Mouse (Mus musculus) ES-E14 (cell line): ENCODE data around the gene BC035044.

ENCODE experiments used
- CHD2 ChIP-seq: IDR thresholded peaks from 2 replicates; pipeline ENCODE4 v1.6.1; 2014; ENCODE audit warnings: mild to moderate bottlenecking, low read depth, low read length, inconsistent platforms
- MAFK ChIP-seq: IDR thresholded peaks from 2 replicates; pipeline ENCODE4 v1.6.1; 2014; ENCODE audit warnings: mild to moderate bottlenecking, low read depth, low read length, inconsistent platforms; ENCODE audit not compliant: insufficient read depth
- ZNF384 ChIP-seq: IDR thresholded peaks from 2 replicates; pipeline ENCODE4 v1.6.1; 2012; ENCODE audit warnings: low read depth, low read length, inconsistent platforms

GRCm38 (mm10) chr6:128818083-128818802 is 72.7 kb downstream of the BC035044 start:
- TF ChIP-seq MAFK (no peak), ZNF384 (no peak), CHD2 (no peak)
